Mouse (Mus musculus) embryonic facial prominence, embryonic 11.5 days (tissue): ENCODE measurements around the gene Nck2. TPM values are rescaled to one million over a fixed set of nuclear protein-coding genes. Genes with fewer than 3 reads are reported as not detected.

ENCODE experiments used
- ATAC-seq: fragments of 200-750 bp; cut with Nextera tagmentation; replicated peaks from 2 replicates; pipeline ENCODE4 v1.8.0; 2017; ENCODE audit warnings: low read depth; ENCODE audit not compliant: insufficient number of reproducible peaks, low FRiP score, low TSS enrichment
- DNase-seq: peaks from one replicate; pipeline ENCODE4 v3.0.0-alpha.2; 2015; ENCODE audit warnings: low spot score
- H3K27ac ChIP-seq: fragments of 300-500 bp; sonication (generic); replicated peaks from 2 replicates; pipeline ENCODE4 v1.5.1; 2014; ENCODE audit warnings: mild to moderate bottlenecking, low read depth, low read length, control low read depth
- H3K27me3 ChIP-seq: fragments of 300-500 bp; sonication (generic); 2 replicates; pipeline ENCODE4 v1.6.1; 2014; ENCODE audit warnings: mild to moderate bottlenecking, low read length, moderate library complexity, mixed read lengths; ENCODE audit not compliant: control insufficient read depth, insufficient read depth
- H3K36me3 ChIP-seq: fragments of 300-500 bp; sonication (generic); replicated peaks from 2 replicates; pipeline ENCODE4 v1.6.1; 2014; ENCODE audit warnings: low read depth, mild to moderate bottlenecking, low read length, moderate library complexity, mixed read lengths; ENCODE audit not compliant: control insufficient read depth, insufficient read depth
- H3K4me1 ChIP-seq: fragments of 300-500 bp; sonication (generic); 2 replicates; pipeline ENCODE4 v1.6.1; 2014; ENCODE audit warnings: low read length, mixed read lengths; ENCODE audit not compliant: control insufficient read depth, insufficient read depth
- H3K4me2 ChIP-seq: fragments of 300-500 bp; sonication (generic); 2 replicates; pipeline ENCODE4 v1.6.1; 2014; ENCODE audit warnings: low read depth, mild to moderate bottlenecking, control low read depth, low read length, moderate library complexity
- H3K4me3 ChIP-seq: fragments of 300-500 bp; sonication (generic); 2 replicates; pipeline ENCODE4 v1.5.1; 2014; ENCODE audit warnings: low read depth, low read length, control low read depth
- H3K9ac ChIP-seq: fragments of 300-500 bp; sonication (generic); replicated peaks from 2 replicates; pipeline ENCODE4 v1.6.1; 2014; ENCODE audit warnings: mild to moderate bottlenecking, control low read depth, low read length
- H3K9me3 ChIP-seq: fragments of 300-500 bp; sonication (generic); replicated peaks from 2 replicates; pipeline ENCODE4 v1.6.1; 2016; ENCODE audit warnings: mild to moderate bottlenecking, low read length, inconsistent platforms, mixed read lengths; ENCODE audit not compliant: control insufficient read depth
- WGBS: fragments of 180-500 bp; shearing (Covaris S2); extraction: QIAGEN DNeasy Blood & Tissue Kit; methylation state at CpG from one replicate; pipeline ENCODE4 v1.1.7; 2014; 5-methylcytosine and 5-hydroxymethylcytosine counted together
- polyA plus RNA-seq: library from polyadenylated mRNA; unstranded; fragments of >200 nt; fragmentation: Nextera tagmentation; extraction: Ambion mirVana; gene quantifications from 2 replicates; pipeline ENCODE4 v1.2.1, GENCODE M21; 2014

The Nck2 gene
- polyA plus RNA-seq, 1 experiment from 2014 or later, result 40.8 TPM

- ATAC-seq (no peak), DNase-seq (no peak)
- H3K9ac ChIP-seq, result no peak overlapping the region
- no peaks in the 10 kb centered on the region for H3K27me3 ChIP-seq
- H3K36me3 ChIP-seq, result no peaks in the 10 kb centered on the region
- H3K9me3 ChIP-seq, result no peaks in the 10 kb centered on the region
- H3K4me2 ChIP-seq, result no peak overlapping the region
- 90% methylated on average over 3 of the region's 3 CpGs for WGBS
- H3K4me3 ChIP-seq, result no peak overlapping the region
- H3K4me1 ChIP-seq, result no peaks in the 10 kb centered on the region
- no peak overlapping the region for H3K27ac ChIP-seq
Measured at GRCm38 (mm10) chr1:43577371-43577770, 133.0 kb downstream of the Nck2 start.

- ATAC-seq (no peak), DNase-seq (no peak)
- WGBS, result 37% methylated on average over 1 of the region's 1 CpGs
- Histone ChIP-seq H3K27me3 (no peaks in the 10 kb centered on the region), H3K9ac (no peak overlapping the region), H3K36me3 (no peaks in the 10 kb centered on the region), H3K27ac (no peak overlapping the region), H3K4me3 (no peak overlapping the region), H3K4me1 (no peaks in the 10 kb centered on the region), H3K9me3 (no peaks in the 10 kb centered on the region), H3K4me2 (no peak overlapping the region)
Measured at GRCm38 (mm10) chr1:43583564-43583963, 139.2 kb downstream of the Nck2 start.

DNA sequence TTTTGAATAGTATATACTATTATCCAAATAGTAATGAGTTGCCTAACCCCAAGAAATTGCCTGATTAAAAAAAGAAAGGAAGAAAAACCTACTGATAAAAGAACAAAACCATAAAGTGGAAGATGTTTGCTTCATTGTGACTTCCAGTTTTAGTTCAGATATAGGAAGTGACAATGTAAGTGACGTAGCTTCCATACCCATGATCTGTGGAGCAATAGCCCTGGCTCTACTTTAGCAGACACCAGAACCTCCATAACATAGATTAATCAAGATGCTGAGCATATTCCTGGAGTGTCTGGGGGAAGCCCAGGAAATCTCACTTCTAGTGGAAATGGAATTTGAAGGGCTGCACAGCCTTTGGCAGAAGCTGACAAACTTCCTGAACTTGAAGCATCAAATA lies 144.6 kb downstream of the Nck2 start:
- Histone ChIP-seq H3K4me2 (no peak overlapping the region), H3K27me3 (no peaks in the 10 kb centered on the region), H3K4me3 (no peak overlapping the region), H3K4me1 (no peaks in the 10 kb centered on the region), H3K36me3 (no peaks in the 10 kb centered on the region), H3K27ac (no peak overlapping the region), H3K9ac (no peak overlapping the region), H3K9me3 (no peaks in the 10 kb centered on the region)
- WGBS, result 88% methylated on average over 1 of the region's 1 CpGs
- DNase-seq, result no peak
- ATAC-seq, result no peak

- Histone ChIP-seq H3K27me3 (no peaks in the 10 kb centered on the region), H3K9ac (no peak overlapping the region), H3K4me3 (no peak overlapping the region), H3K36me3 (no peaks in the 10 kb centered on the region), H3K27ac (no peak overlapping the region), H3K4me1 (no peaks in the 10 kb centered on the region), H3K9me3 (no peaks in the 10 kb centered on the region), H3K4me2 (no peak overlapping the region)
- DNase-seq, result no peak
- 58% methylated on average over 2 of the region's 2 CpGs for WGBS
- ATAC-seq, result no peak
Measured at GRCm38 (mm10) chr1:43589910-43590309, 145.5 kb downstream of the Nck2 start.

DNA sequence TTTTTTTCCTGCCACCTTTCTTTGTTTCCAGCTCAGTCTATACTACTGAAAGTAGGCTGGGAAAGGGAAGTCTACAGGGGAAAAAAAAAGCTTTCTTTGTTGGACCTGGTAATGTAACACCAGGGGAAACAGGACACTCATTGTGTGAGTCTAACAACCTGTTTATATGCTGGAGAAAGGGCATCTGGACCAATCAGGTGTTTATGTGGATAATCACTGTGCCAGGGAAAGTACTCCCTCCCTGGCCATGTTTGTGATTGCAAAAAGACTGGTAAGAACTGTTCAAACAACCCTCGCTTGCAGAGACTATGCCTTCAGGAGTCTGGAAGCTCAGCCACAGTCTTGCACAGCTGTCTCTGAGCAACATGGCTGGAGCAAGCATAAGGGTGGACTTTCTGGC lies 146.3 kb downstream of the Nck2 start:
- H3K4me3 ChIP-seq, result no peak overlapping the region
- H3K27ac ChIP-seq, result no peak overlapping the region
- ATAC-seq (no peak), DNase-seq (no peak)
- H3K4me2 ChIP-seq, result no peak overlapping the region
- no peaks in the 10 kb centered on the region for H3K36me3 ChIP-seq
- WGBS, result 71% methylated on average over 1 of the region's 1 CpGs
- H3K9ac ChIP-seq, result no peak overlapping the region
- H3K9me3 ChIP-seq, result no peaks in the 10 kb centered on the region
- no peaks in the 10 kb centered on the region for H3K27me3 ChIP-seq
- no peaks in the 10 kb centered on the region for H3K4me1 ChIP-seq

DNA sequence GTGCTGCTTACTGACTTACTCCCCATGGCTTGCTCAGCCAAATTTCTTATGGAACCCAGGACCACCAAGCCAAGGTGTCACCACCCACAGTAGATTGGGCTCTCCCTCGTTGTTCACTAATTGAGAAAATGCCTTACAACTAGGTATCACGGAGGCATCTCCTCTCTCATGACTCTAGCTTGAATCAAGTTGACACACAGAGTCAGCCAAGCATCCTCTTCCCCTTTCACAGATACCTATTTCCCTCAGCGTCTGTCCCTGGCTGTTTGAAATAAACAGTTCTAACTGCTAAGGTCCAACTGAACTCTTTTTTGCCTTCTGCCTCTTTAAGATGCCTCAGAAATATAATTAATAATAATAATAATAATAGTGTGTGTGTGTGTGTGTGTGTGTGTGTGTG lies 148.7 kb downstream of the Nck2 start:
- DNase-seq (no peak), ATAC-seq (no peak)
- Histone ChIP-seq H3K27ac (no peak overlapping the region), H3K4me2 (no peak overlapping the region), H3K9ac (no peak overlapping the region), H3K9me3 (no peaks in the 10 kb centered on the region), H3K4me1 (no peaks in the 10 kb centered on the region), H3K4me3 (no peak overlapping the region), H3K27me3 (no peaks in the 10 kb centered on the region), H3K36me3 (no peaks in the 10 kb centered on the region)
- 79% methylated on average over 3 of the region's 3 CpGs for WGBS

DNA sequence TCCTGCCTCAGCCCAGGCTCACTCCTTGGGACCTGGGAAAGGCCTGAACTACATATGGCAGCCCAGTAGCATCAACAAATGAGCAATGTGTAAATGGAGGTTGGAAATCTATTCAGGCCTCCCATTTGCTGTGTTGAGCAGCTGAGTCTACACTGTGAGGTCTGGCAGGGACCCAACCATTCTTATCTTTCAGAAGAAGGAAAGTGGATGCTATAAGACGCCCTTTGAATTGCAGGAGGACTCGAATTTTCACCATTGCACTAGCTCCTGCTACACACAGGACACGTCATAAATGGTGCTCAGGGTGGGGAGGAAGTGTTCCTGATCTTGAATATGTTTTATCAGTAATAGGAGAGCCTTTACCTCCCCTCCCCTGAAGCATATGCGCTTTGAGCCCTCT lies 150.4 kb downstream of the Nck2 start:
- Histone ChIP-seq H3K27me3 (no peaks in the 10 kb centered on the region), H3K9me3 (no peaks in the 10 kb centered on the region), H3K4me1 (no peaks in the 10 kb centered on the region), H3K36me3 (no peaks in the 10 kb centered on the region), H3K27ac (no peak overlapping the region), H3K9ac (no peak overlapping the region), H3K4me3 (no peak overlapping the region), H3K4me2 (no peak overlapping the region)
- 64% methylated on average over 4 of the region's 4 CpGs for WGBS
- ATAC-seq (no peak), DNase-seq (no peak)

DNA sequence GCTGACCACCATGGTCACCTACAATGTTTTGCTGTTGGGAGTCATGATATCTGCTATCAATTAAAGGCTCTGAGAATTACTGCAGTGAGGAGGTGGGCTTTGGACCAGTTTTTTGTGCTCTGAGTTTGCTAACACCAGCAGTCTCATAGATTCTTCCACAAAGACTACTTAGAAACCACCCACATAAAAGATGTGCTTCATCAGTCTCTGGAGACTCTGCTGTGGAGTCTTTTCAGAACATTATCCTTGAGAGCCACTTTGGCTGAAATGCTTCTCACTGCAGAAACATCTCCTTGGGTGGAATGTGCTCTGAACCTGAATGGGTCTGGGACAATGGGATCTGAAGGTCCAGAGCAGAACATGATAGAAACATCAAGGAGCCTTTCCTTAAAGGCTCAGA lies 153.4 kb downstream of the Nck2 start:
- H3K4me3 ChIP-seq, result no peak overlapping the region
- no peaks in the 10 kb centered on the region for H3K9me3 ChIP-seq
- no peaks in the 10 kb centered on the region for H3K36me3 ChIP-seq
- H3K27me3 ChIP-seq, result no peaks in the 10 kb centered on the region
- no peak overlapping the region for H3K27ac ChIP-seq
- no peak for ATAC-seq
- no peak overlapping the region for H3K4me2 ChIP-seq
- H3K4me1 ChIP-seq, result no peaks in the 10 kb centered on the region
- H3K9ac ChIP-seq, result no peak overlapping the region
- no peak for DNase-seq

- ATAC-seq (no peak), DNase-seq (no peak)
- H3K9ac ChIP-seq, result no peak overlapping the region
- no peaks in the 10 kb centered on the region for H3K36me3 ChIP-seq
- no peak overlapping the region for H3K4me3 ChIP-seq
- no peaks in the 10 kb centered on the region for H3K9me3 ChIP-seq
- H3K4me2 ChIP-seq, result no peak overlapping the region
- no peaks in the 10 kb centered on the region for H3K27me3 ChIP-seq
- H3K4me1 ChIP-seq, result no peaks in the 10 kb centered on the region
- H3K27ac ChIP-seq, result no peak overlapping the region
Measured at GRCm38 (mm10) chr1:43599483-43599882, 155.1 kb downstream of the Nck2 start.
